Mouse (Mus musculus) MEL (cell line): ENCODE measurements around the gene Hpcal1. TPM values are rescaled to one million over a fixed set of nuclear protein-coding genes. Genes with fewer than 3 reads are reported as not detected.

Experiments
- DNase-seq: peaks from one replicate; pipeline ENCODE4 v3.0.0; 2011; ENCODE audit warnings: low read depth, low spot score
- H3K27ac ChIP-seq: 2 replicates; pipeline ENCODE4 v1.5.1; 2012; ENCODE audit warnings: low read depth, mild to moderate bottlenecking, control low read depth, low read length, moderate library complexity; ENCODE audit not compliant: control insufficient read depth
- H3K27me3 ChIP-seq, 2 experiments: fragments of 150-350 bp in 1 of 2; sonication (generic) in 1 of 2; 2 replicates each; pipeline ENCODE4 v1.6.1; 2012; ENCODE audit warnings: low read length in 2 of 2, mild to moderate bottlenecking in 2 of 2, improper control_type of control experiment in 1 of 2, moderate library complexity in 1 of 2; ENCODE audit not compliant: insufficient read depth in 2 of 2, control insufficient read depth in 1 of 2
- H3K36me3 ChIP-seq, 2 experiments: 2 replicates each; pipeline ENCODE4 v1.6.1; 2012 to 2014; ENCODE audit warnings: low read length in 2 of 2, improper control_type of control experiment in 1 of 2, inconsistent platforms in 1 of 2, mild to moderate bottlenecking in 1 of 2; ENCODE audit not compliant: insufficient read depth in 2 of 2, control insufficient read depth in 1 of 2
- H3K4me1 ChIP-seq, 2 experiments: fragments of 150-350 bp in 1 of 2; sonication (generic) in 1 of 2; 2 replicates each; pipeline ENCODE4 v1.6.1; 2012; ENCODE audit warnings: low read length in 2 of 2, improper control_type of control experiment in 1 of 2, mild to moderate bottlenecking in 1 of 2; ENCODE audit not compliant: insufficient read depth in 2 of 2, control insufficient read depth in 1 of 2
- H3K4me3 ChIP-seq, 2 experiments: fragments of 150-350 bp in 1 of 2; sonication (generic) in 1 of 2; 2 replicates each; pipeline ENCODE4 v1.5.1; 2012; ENCODE audit warnings: low read depth in 2 of 2, low read length in 2 of 2, mild to moderate bottlenecking in 2 of 2, moderate library complexity in 2 of 2, control low read depth in 1 of 2, improper control_type of control experiment in 1 of 2; ENCODE audit not compliant: control insufficient read depth in 1 of 2, insufficient read depth in 1 of 2
- H3K79me2 ChIP-seq: 2 replicates; pipeline ENCODE4 v1.6.1; 2012; ENCODE audit warnings: mild to moderate bottlenecking, low read length, moderate library complexity; ENCODE audit not compliant: control insufficient read depth, poor library complexity, insufficient read depth
- H3K9ac ChIP-seq: 2 replicates; pipeline ENCODE4 v1.6.1; 2012; ENCODE audit warnings: low read depth, mild to moderate bottlenecking, control low read depth, low read length, moderate library complexity; ENCODE audit not compliant: control insufficient read depth, poor library complexity, severe bottlenecking
- H3K9me3 ChIP-seq: fragments of 150-350 bp; sonication (generic); replicated peaks from 2 replicates; pipeline ENCODE4 v1.6.1; 2012; ENCODE audit warnings: mild to moderate bottlenecking, low read length, improper control_type of control experiment, moderate library complexity; ENCODE audit not compliant: insufficient read depth
- CHD1 ChIP-seq: IDR thresholded peaks from 2 replicates; pipeline ENCODE4 v1.6.1; 2012; ENCODE audit warnings: low read depth, mild to moderate bottlenecking, inconsistent platforms, low read length, improper control_type of control experiment
- CHD2 ChIP-seq: IDR thresholded peaks from 2 replicates; pipeline ENCODE4 v1.6.1; 2011; ENCODE audit warnings: low read length, improper control_type of control experiment
- ELF1 ChIP-seq: IDR thresholded peaks from 2 replicates; pipeline ENCODE4 v1.6.1; 2014; ENCODE audit warnings: low read depth, mild to moderate bottlenecking, inconsistent platforms, low read length, improper control_type of control experiment, moderate library complexity
- EP300 ChIP-seq, 2 experiments: IDR thresholded peaks; 2 replicates each; pipeline ENCODE4 v1.6.1; 2011; ENCODE audit warnings: improper control_type of control experiment in 2 of 2, low read length in 2 of 2, low read depth in 1 of 2, mild to moderate bottlenecking in 1 of 2
- GABPA ChIP-seq: IDR thresholded peaks from 2 replicates; pipeline ENCODE4 v1.6.1; 2012; ENCODE audit warnings: low read depth, mild to moderate bottlenecking, inconsistent platforms, low read length, improper control_type of control experiment, moderate library complexity
- GATA1 ChIP-seq: IDR thresholded peaks from 2 replicates; pipeline ENCODE4 v1.6.1; 2011; ENCODE audit warnings: low read depth, low read length, improper control_type of control experiment
- JUND ChIP-seq: IDR thresholded peaks from 2 replicates; pipeline ENCODE4 v1.6.1; 2011; ENCODE audit warnings: low read depth, mild to moderate bottlenecking, improper control_type of control experiment, low read length
- KAT2A ChIP-seq: conservative IDR thresholded peaks from 2 replicates; pipeline ENCODE4 v1.6.1; 2012; ENCODE audit warnings: low read depth, low read length, improper control_type of control experiment, inconsistent platforms
- MAZ ChIP-seq: IDR thresholded peaks from 2 replicates; pipeline ENCODE4 v1.6.1; 2012; ENCODE audit warnings: low read depth, mild to moderate bottlenecking, inconsistent platforms, low read length, improper control_type of control experiment
- MEF2A ChIP-seq: IDR thresholded peaks from 2 replicates; pipeline ENCODE4 v1.6.1; 2014; ENCODE audit warnings: low read depth, mild to moderate bottlenecking, inconsistent platforms, low read length, improper control_type of control experiment; ENCODE audit not compliant: poor library complexity, insufficient replicate concordance, severe bottlenecking; ENCODE audit errors: extremely low read depth
- MXI1 ChIP-seq: IDR thresholded peaks from 2 replicates; pipeline ENCODE4 v1.6.1; 2011; ENCODE audit warnings: mild to moderate bottlenecking, low read depth, low read length, improper control_type of control experiment
- MYB ChIP-seq: IDR thresholded peaks from 2 replicates; pipeline ENCODE4 v1.6.1; 2011; ENCODE audit warnings: mild to moderate bottlenecking, low read depth, low read length, improper control_type of control experiment
- MYC ChIP-seq: IDR thresholded peaks from 2 replicates; pipeline ENCODE4 v1.6.1; 2011; ENCODE audit warnings: low read depth, mild to moderate bottlenecking, low read length, improper control_type of control experiment, moderate library complexity
- NRF1 ChIP-seq: IDR thresholded peaks from 2 replicates; pipeline ENCODE4 v1.6.1; 2014; ENCODE audit warnings: low read depth, mild to moderate bottlenecking, inconsistent platforms, low read length, improper control_type of control experiment, moderate library complexity; ENCODE audit not compliant: poor library complexity, insufficient read depth, severe bottlenecking
- POLR2A ChIP-seq, 2 experiments: IDR thresholded peaks; 2 replicates each; pipeline ENCODE4 v1.6.1; 2011 to 2012; ENCODE audit warnings: low read length in 2 of 2, mild to moderate bottlenecking in 2 of 2, control low read depth in 1 of 2, improper control_type of control experiment in 1 of 2, low read depth in 1 of 2, moderate library complexity in 1 of 2; ENCODE audit not compliant: control insufficient read depth in 1 of 2, insufficient read depth in 1 of 2, poor library complexity in 1 of 2
- POLR2AphosphoS2 ChIP-seq: IDR thresholded peaks from 2 replicates; pipeline ENCODE4 v1.6.1; 2011; ENCODE audit warnings: low read length, improper control_type of control experiment
- POLR2AphosphoS5 ChIP-seq: IDR thresholded peaks from 2 replicates; pipeline ENCODE4 v1.6.1; 2012; ENCODE audit warnings: low read depth, borderline replicate concordance, mild to moderate bottlenecking, inconsistent platforms, low read length, moderate library complexity, mixed read lengths
- RAD21 ChIP-seq: IDR thresholded peaks from 2 replicates; pipeline ENCODE4 v1.6.1; 2011; ENCODE audit warnings: mild to moderate bottlenecking, low read depth, low read length, improper control_type of control experiment
- SMC3 ChIP-seq: IDR thresholded peaks from 2 replicates; pipeline ENCODE4 v1.6.1; 2011; ENCODE audit warnings: low read depth, low read length, improper control_type of control experiment
- TAL1 ChIP-seq: IDR thresholded peaks from 2 replicates; pipeline ENCODE4 v1.6.1; 2012; ENCODE audit warnings: mild to moderate bottlenecking, inconsistent platforms, low read length, moderate library complexity, mixed read lengths
- TBP ChIP-seq: IDR thresholded peaks from 2 replicates; pipeline ENCODE4 v1.8.0; 2011; ENCODE audit warnings: low read depth, low read length, improper control_type of control experiment
- UBTF ChIP-seq: IDR thresholded peaks from 2 replicates; pipeline ENCODE4 v1.6.1; 2012; ENCODE audit warnings: low read depth, mild to moderate bottlenecking, inconsistent platforms, low read length, improper control_type of control experiment, moderate library complexity, borderline replicate concordance; ENCODE audit not compliant: insufficient read depth
- USF1 ChIP-seq: IDR thresholded peaks from 2 replicates; pipeline ENCODE4 v1.6.1; 2014; ENCODE audit warnings: low read depth, mild to moderate bottlenecking, inconsistent platforms, low read length, improper control_type of control experiment, moderate library complexity
- USF2 ChIP-seq, 2 experiments: IDR thresholded peaks; 2 replicates each; pipeline ENCODE4 v1.6.1; 2011 to 2012; ENCODE audit warnings: improper control_type of control experiment in 2 of 2, low read length in 2 of 2, borderline replicate concordance in 1 of 2, inconsistent platforms in 1 of 2, low read depth in 1 of 2, mild to moderate bottlenecking in 1 of 2; ENCODE audit not compliant: insufficient read depth in 1 of 2
- ZC3H11A ChIP-seq: IDR thresholded peaks from 2 replicates; pipeline ENCODE4 v1.6.1; 2012; ENCODE audit warnings: low read depth, mild to moderate bottlenecking, inconsistent platforms, low read length, improper control_type of control experiment
- ZKSCAN1 ChIP-seq: IDR thresholded peaks from 2 replicates; pipeline ENCODE4 v1.6.1; 2012; ENCODE audit warnings: low read depth, mild to moderate bottlenecking, inconsistent platforms, low read length, improper control_type of control experiment, moderate library complexity
- ZNF384 ChIP-seq: IDR thresholded peaks from 2 replicates; pipeline ENCODE4 v1.6.1; 2012; ENCODE audit warnings: low read depth, mild to moderate bottlenecking, inconsistent platforms, low read length, improper control_type of control experiment
- polyA plus RNA-seq, 2 experiments: library from polyadenylated mRNA; stranded (reverse) in 1 of 2; unstranded in 1 of 2; fragments of >175 nt in 1 of 2; fragments of >200 nt in 1 of 2; gene quantifications; 2 replicates each; pipeline versions ENCODE4 v1.2.1 to v1.2.4; 2012; ENCODE audit warnings: low replicate concordance in 2 of 2, low read depth in 1 of 2; ENCODE audit not compliant: insufficient read length in 2 of 2, insufficient read depth in 1 of 2, missing spikeins in 1 of 2
- total RNA-seq: library from RNA; depleted of rRNA; stranded (reverse); fragments of 300-350 nt; gene quantifications from 2 replicates; pipeline ENCODE4 v1.2.3, GENCODE M21; 2012

The Hpcal1 gene
- total and polyA plus RNA-seq, 3 experiments: 9.1 to 23.0 TPM; not detected in 1

DNA sequence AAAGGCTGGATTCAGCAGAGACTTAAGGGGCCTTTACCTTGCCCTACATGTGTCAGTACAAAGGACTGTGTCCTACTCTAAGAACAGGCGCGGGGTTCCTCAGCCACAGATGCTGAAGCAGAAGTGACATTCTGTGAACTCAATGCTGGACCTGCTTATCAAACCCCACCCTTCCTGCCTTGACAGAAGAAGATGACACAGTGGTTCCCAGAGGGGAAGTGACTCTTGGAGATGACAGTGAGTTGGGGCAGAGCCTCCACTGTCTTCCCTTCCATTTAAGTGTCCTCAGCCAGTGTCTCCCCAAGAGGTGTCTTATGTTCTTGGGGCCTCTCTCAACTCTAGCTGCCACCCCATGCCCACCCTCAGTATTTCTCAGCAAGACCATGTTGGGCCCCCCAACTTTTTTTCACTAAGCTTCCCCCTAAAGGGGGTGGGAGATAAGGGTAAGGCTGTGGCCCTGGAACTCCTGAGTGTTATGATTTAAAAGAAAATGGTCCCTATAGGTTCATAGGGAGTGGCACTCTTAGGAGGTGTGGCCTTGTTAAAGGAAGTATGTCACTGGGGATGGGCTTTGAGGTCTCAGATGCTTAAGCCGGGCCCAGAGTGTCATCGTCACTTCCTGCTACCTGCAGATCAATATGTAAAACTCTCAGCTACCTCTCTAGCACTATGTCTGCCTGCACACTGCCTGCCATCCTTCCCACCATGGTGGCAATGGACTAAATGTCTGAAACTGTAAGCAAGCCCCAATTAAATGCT, 25.2 kb downstream of the Hpcal1 start (continued):
- TF ChIP-seq MEF2A: no peak
- no peak for TF ChIP-seq POLR2AphosphoS2
- no peak for TF ChIP-seq MYB
- TF ChIP-seq MAZ: no peak
- no peak for TF ChIP-seq UBTF
- TF ChIP-seq USF1: no peak
- TF ChIP-seq TAL1: peak; percentile 65
- no peak for TF ChIP-seq SMC3
- 0 out of 2 replicates have a peak, but pooled peaks have one; percentile 47 for TF ChIP-seq JUND
- TF ChIP-seq MXI1: peak; percentile 81; the same call in 1 of the 2 replicates
- TF ChIP-seq ELF1: peak; percentile 46; the same call in 1 of the 2 replicates
- TF ChIP-seq ZC3H11A: no peak
- TF ChIP-seq MYC: no peak
- TF ChIP-seq USF2 (IDR thresholded peaks at IDR 0.05; ENCODE audit: borderline replicate concordance in 1 of 2, insufficient read depth in 1 of 2, low read depth in 1 of 2, low read length in 2 of 2): no peak
- no peak for TF ChIP-seq POLR2AphosphoS5
- no peak for TF ChIP-seq ZNF384
- TF ChIP-seq KAT2A: no peak
- TF ChIP-seq NRF1: no peak

GRCm38 (mm10) chr12:17717257-17717656, 26.6 kb downstream of the Hpcal1 start:
- Histone ChIP-seq H3K9ac (no peak overlapping the region), H3K27ac (peak overlapping the region; percentile 92; the same call in 1 of the 2 replicates), H3K4me3 (no peak overlapping the region), H3K27me3 (no peaks in the 10 kb centered on the region), H3K9me3 (no peaks in the 10 kb centered on the region), H3K36me3 (peaks cover 0 to 8% of the 10 kb centered on the region in 2 experiments; a peak in 2 of 4 replicates), H3K4me1 (peaks cover 2 to 31% of the 10 kb centered on the region in 2 experiments), H3K79me2 (no peaks in the 10 kb centered on the region)
- no peak for TF ChIP-seq GATA1
- no peak for TF ChIP-seq CHD1
- no peak for TF ChIP-seq MAZ
- no peak for TF ChIP-seq CHD2
- TF ChIP-seq RAD21: no peak
- no peak for TF ChIP-seq ELF1
- TF ChIP-seq ZKSCAN1: no peak
- TF ChIP-seq KAT2A: no peak
- no peak for TF ChIP-seq USF1
- no peak for TF ChIP-seq POLR2A (IDR thresholded peaks at IDR 0.05; ENCODE audit: control insufficient read depth in 1 of 2, insufficient read depth in 1 of 2, low read depth in 1 of 2, low read length in 2 of 2, poor library complexity in 1 of 2)
- TF ChIP-seq GABPA: no peak
- TF ChIP-seq SMC3: no peak
- no peak for TF ChIP-seq TBP
- no peak for TF ChIP-seq EP300 (IDR thresholded peaks at IDR 0.05; ENCODE audit: low read depth in 1 of 2, low read length in 2 of 2)
- no peak for DNase-seq
